Mouse (Mus musculus) ES-E14 (cell line): ENCODE data around the gene Phtf1. TPM values are rescaled to one million over a fixed set of nuclear protein-coding genes. Genes with fewer than 3 reads are reported as not detected.

Experiments used
- DNase-seq: peaks from one replicate; pipeline ENCODE4 v3.0.0-alpha.2; 2013; ENCODE audit warnings: low read depth, low spot score
- H3K27ac ChIP-seq: 2 replicates; pipeline ENCODE4 v1.5.1; 2012; ENCODE audit warnings: low read depth, mild to moderate bottlenecking, low read length, moderate library complexity, mixed read lengths; ENCODE audit not compliant: poor library complexity, insufficient read depth, severe bottlenecking
- H3K36me3 ChIP-seq: 2 replicates; pipeline ENCODE4 v1.6.1; 2012; ENCODE audit warnings: mild to moderate bottlenecking, low read length, moderate library complexity, mixed read lengths; ENCODE audit not compliant: control insufficient read depth, poor library complexity, insufficient read depth, severe bottlenecking
- H3K4me1 ChIP-seq, 2 experiments: fragments of 150-350 bp in 1 of 2; sonication (generic) in 1 of 2; 2 replicates each; pipeline ENCODE4 v1.6.1; 2012; ENCODE audit warnings: low read length in 2 of 2, mild to moderate bottlenecking in 1 of 2, mixed read lengths in 1 of 2; ENCODE audit not compliant: control insufficient read depth in 2 of 2, insufficient read depth in 2 of 2, poor library complexity in 1 of 2
- H3K4me3 ChIP-seq, 2 experiments: fragments of 150-350 bp in 1 of 2; sonication (generic) in 1 of 2; 2 replicates each; pipeline ENCODE4 v1.5.1; 2012; ENCODE audit warnings: low read length in 2 of 2, low read depth in 1 of 2, mild to moderate bottlenecking in 1 of 2, mixed read lengths in 1 of 2; ENCODE audit not compliant: insufficient read depth in 1 of 2, poor library complexity in 1 of 2, severe bottlenecking in 1 of 2
- H3K9ac ChIP-seq: 2 replicates; pipeline ENCODE4 v1.6.1; 2012; ENCODE audit warnings: low read depth, mild to moderate bottlenecking, low read length, mixed read lengths; ENCODE audit not compliant: poor library complexity, insufficient read depth, severe bottlenecking
- H3K9me3 ChIP-seq: fragments of 150-350 bp; sonication (generic); 2 replicates; pipeline ENCODE4 v1.6.1; 2012; ENCODE audit warnings: low read depth, mild to moderate bottlenecking, low read length; ENCODE audit not compliant: control insufficient read depth, insufficient read depth
- CHD2 ChIP-seq: IDR thresholded peaks from 2 replicates; pipeline ENCODE4 v1.6.1; 2014; ENCODE audit warnings: mild to moderate bottlenecking, low read depth, low read length, inconsistent platforms
- HCFC1 ChIP-seq: IDR thresholded peaks from 2 replicates; pipeline ENCODE4 v1.6.1; 2012; ENCODE audit warnings: low read length, inconsistent platforms, borderline replicate concordance; ENCODE audit not compliant: insufficient read depth
- MAFK ChIP-seq: IDR thresholded peaks from 2 replicates; pipeline ENCODE4 v1.6.1; 2014; ENCODE audit warnings: mild to moderate bottlenecking, low read depth, low read length, inconsistent platforms; ENCODE audit not compliant: insufficient read depth
- ZC3H11A ChIP-seq: IDR thresholded peaks from 2 replicates; pipeline ENCODE4 v1.6.1; 2012; ENCODE audit warnings: low read depth, mild to moderate bottlenecking, inconsistent platforms, low read length, borderline replicate concordance
- ZNF384 ChIP-seq: IDR thresholded peaks from 2 replicates; pipeline ENCODE4 v1.6.1; 2012; ENCODE audit warnings: low read depth, low read length, inconsistent platforms
- in situ Hi-C, 2 experiments: fragments of 600-800 bp; cut with MboI; formaldehyde crosslinking; loops; one replicate each; pipeline ENCODE4 v1.15.1; 2025; ENCODE audit warnings: low sequenced_read_pairs in 2 of 2, inconsistent platforms in 1 of 2; ENCODE audit not compliant: unreplicated experiment in 2 of 2
- total RNA-seq: library from RNA; depleted of rRNA; stranded (reverse); fragments of 300-350 nt; gene quantifications from 2 replicates; pipeline ENCODE4 v1.2.3, GENCODE M21; 2012

The Phtf1 gene
- total RNA-seq, 1 experiment = 18.2 TPM

DNA sequence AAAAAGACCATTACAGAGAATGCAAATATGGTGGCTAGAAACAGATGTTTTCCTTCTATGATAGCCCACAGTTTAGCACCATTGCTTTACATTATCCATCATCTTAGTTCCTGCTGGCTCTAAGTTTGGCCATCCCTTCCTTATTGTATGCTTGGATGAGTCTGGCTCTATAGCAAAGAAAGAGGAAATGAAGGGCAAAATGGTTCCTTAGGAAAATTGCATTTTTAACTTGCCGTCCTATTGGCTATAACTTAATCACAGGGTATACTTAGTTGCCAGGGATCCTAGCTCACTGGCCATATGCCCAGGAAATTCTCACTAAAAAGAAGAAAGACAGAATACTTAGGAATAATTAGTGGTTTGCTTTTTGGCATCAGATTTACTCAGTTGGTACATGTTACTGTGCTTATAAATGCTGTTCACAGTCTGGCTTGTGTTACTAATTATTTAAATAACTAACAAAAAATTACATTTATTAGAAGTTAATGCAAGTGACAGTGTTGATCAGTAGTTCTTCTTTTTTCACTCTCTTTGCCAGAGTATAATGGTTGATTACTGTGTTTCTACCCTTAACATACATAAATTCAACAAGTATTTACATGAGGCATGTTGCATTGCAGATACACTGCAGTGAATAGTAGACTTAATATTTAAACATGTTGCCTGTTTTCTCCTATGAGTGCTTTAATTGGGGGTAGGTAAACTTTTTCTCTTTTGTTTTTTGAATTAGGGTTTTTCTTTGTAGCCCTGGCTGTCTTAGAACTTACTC is 22.9 kb upstream of the Phtf1 start:
- no peak for DNase-seq
- in situ Hi-C loops = no loop called here
- Histone ChIP-seq H3K9ac (no peak overlapping the region), H3K36me3 (no peaks in the 10 kb centered on the region), H3K9me3 (no peaks in the 10 kb centered on the region), H3K27ac (no peak overlapping the region), H3K4me3 (no peak overlapping the region), H3K4me1 (0 out of 4 replicates have a peak, but pooled peaks cover 0 to 2% of the 10 kb centered on the region in 2 experiments)
- no peak for TF ChIP-seq CHD2
- TF ChIP-seq HCFC1 = no peak
- TF ChIP-seq ZNF384 = no peak

DNA sequence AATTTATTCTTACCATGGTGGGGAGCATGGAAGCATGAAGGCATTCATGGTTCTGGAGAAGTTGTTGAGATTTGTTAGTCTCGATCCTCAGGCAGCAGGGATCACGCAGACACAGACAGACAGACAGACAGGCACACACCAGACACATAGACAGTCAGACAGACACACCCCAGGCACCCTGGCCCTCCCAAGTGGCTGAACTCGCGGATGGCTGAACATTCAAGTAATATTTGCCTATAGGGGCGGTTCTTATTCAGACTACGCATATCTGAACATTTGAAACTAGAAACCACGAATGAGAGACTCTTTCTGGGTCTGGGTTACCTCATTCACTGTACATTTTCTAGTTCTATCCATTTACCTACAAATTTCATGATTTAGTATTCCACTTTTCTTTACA is 19.2 kb upstream of the Phtf1 start:
- TF ChIP-seq ZC3H11A (no peak), HCFC1 (no peak), MAFK (no peak), CHD2 (no peak), ZNF384 (no peak)
- 0 out of 4 replicates have a peak, but pooled peaks cover 0 to 2% of the 10 kb centered on the region in 2 experiments for H3K4me1 ChIP-seq
- DNase-seq = no peak
- no peak overlapping the region for H3K27ac ChIP-seq
- H3K9ac ChIP-seq = no peak overlapping the region
- in situ Hi-C loops = no loop called here
- no peak overlapping the region for H3K4me3 ChIP-seq
- no peaks in the 10 kb centered on the region for H3K9me3 ChIP-seq
- H3K36me3 ChIP-seq = peaks cover 3% of the 10 kb centered on the region; the same call in 1 of the 2 replicates

DNA sequence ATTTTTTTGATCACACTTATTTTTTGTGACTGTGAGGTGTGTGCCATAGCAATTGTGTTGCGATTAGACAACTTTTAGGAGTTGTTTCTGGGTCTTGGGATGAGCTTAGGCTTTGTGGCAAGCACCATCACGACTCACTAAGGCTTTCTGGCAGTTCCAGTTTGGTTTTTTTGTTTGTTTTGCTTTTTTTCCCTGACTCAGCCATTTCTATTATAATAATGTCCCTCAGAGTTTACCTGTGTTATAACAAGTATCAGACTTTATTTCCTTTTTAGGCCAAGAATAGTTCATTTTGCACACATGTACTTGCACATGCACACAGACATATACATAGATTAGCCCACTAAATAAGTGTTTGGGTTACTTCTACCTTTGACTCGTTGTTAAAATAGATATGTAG is 7.3 kb upstream of the Phtf1 start:
- Histone ChIP-seq H3K4me3 (no peak overlapping the region), H3K27ac (no peak overlapping the region), H3K9ac (no peak overlapping the region), H3K4me1 (no peaks in the 10 kb centered on the region), H3K9me3 (no peaks in the 10 kb centered on the region), H3K36me3 (no peaks in the 10 kb centered on the region; the same call in 1 of the 2 replicates)
- DNase-seq = no peak
- TF ChIP-seq CHD2 (no peak), MAFK (0 out of 2 replicates have a peak, but pooled peaks have one; percentile 39)
- in situ Hi-C loops = no loop called here

DNA sequence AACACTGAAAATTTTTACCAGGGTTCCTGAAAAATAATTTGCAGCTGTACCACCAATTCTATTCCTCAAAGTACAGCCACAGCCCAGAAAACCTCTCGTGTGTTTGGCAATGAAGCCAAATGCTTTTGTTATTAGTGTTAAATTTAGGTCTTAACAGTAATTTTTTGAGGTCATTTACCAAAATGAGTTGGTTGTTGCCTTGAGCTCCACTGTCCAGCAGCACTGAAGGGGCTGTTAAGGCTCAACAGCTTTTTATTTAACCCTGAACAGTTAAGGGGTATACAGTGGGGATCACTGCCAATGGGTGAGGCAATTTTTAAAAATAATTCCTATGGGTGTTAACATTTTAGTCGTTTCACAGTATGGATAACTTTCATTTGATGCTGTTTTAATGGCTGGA is 679 bp upstream of the Phtf1 start:
- H3K4me3 ChIP-seq = peak overlapping the region; percentile 87 to 94
- TF ChIP-seq CHD2 (no peak), ZC3H11A (no peak), HCFC1 (no peak), ZNF384 (no peak), MAFK (no peak)
- no peak overlapping the region; the same call in 1 of the 2 replicates for H3K9ac ChIP-seq
- 0 out of 4 replicates have a peak, but pooled peaks cover 0 to 2% of the 10 kb centered on the region in 2 experiments for H3K4me1 ChIP-seq
- no peaks in the 10 kb centered on the region for H3K9me3 ChIP-seq
- no peaks in the 10 kb centered on the region; the same call in 1 of the 2 replicates for H3K36me3 ChIP-seq
- in situ Hi-C loops = no loop called here
- H3K27ac ChIP-seq = no peak overlapping the region
- DNase-seq = no peak

- no peak for TF ChIP-seq ZC3H11A
- no peak for TF ChIP-seq CHD2
- no peak for TF ChIP-seq HCFC1
- no peak for TF ChIP-seq ZNF384
- TF ChIP-seq MAFK = no peak
- DNase-seq = peak; percentile 29
- Histone ChIP-seq H3K27ac (peak overlapping the region; percentile 70; the same call in 1 of the 2 replicates), H3K9me3 (no peaks in the 10 kb centered on the region), H3K4me1 (0 out of 4 replicates have a peak, but pooled peaks cover 0 to 2% of the 10 kb centered on the region in 2 experiments), H3K9ac (peak overlapping the region; percentile 96), H3K4me3 (peak overlapping the region; percentile 87 to 94), H3K36me3 (no peaks in the 10 kb centered on the region; the same call in 1 of the 2 replicates)
- in situ Hi-C loops = no loop called here
Measured at GRCm38 (mm10) chr3:103968701-103969100, 791 bp downstream of the Phtf1 start.
